ENCODE assay signal across 10 mouse cellular contexts in genomic region chr7:19267051-19267450, GRCm38 (mm10). TPM values are rescaled to one million over a fixed set of nuclear protein-coding genes. Genes with fewer than 3 reads are reported as not detected.
A peak's percentile ranks its signal among the peaks of the same experiment; 100 is the strongest.
DNase-seq lines count a peak whose midpoint lies in the region; ATAC-seq and TF ChIP-seq lines count a peak whose summit lies in the region.
"Had no signal": no experiment of that assay in that cellular context is flagged by ENCODE, and none has a peak within 500 bp of the region (broad histone marks: within the 10 kb centered on the region; RNA-seq: fewer than 3 reads in every experiment).

No protein-coding gene starts in this region.

- DNase-seq in gastrocnemius, adult 2 months: peak; percentile 54
- DNase-seq in gastrocnemius, postnatal 36 days: no peak
- peak; percentile 51 for DNase-seq in 3134 (ENCODE audit: extremely low read depth, insufficient read length, low spot score)
- DNase-seq in urinary bladder, adult 2 months (ENCODE audit: low spot score): no peak
- DNase-seq in left cerebral cortex, adult 18-20 months (ENCODE audit: low spot score in 2 of 2): no peak
- DNase-seq in ovary, adult 18-20 months (ENCODE audit: low spot score): no peak

- no peak overlapping the region for H3K4me2 ChIP-seq in lung, embryonic 16.5 days (ENCODE audit: low read depth, low read length)

- WGBS in lung, embryonic 16.5 days: 44% methylated on average over 10 of the region's 10 CpGs

- no peaks in the 10 kb centered on the region for H3K9me3 ChIP-seq in lung, embryonic 16.5 days (ENCODE audit: control insufficient read depth, low read length)

- no peak for TF ChIP-seq CTCF in gastrocnemius, adult 2 months (IDR thresholded peaks at IDR 0.05)

- no peaks in the 10 kb centered on the region for H3K27me3 ChIP-seq in lung, embryonic 16.5 days (ENCODE audit: control insufficient read depth, insufficient read depth, low read depth, low read length)

- peak overlapping the region; percentile 93 for H3K27ac ChIP-seq in gastrocnemius, adult 2 months
- peak overlapping the region; percentile 15 for H3K27ac ChIP-seq in lung, embryonic 16.5 days (ENCODE audit: low read length)

- intact Hi-C loops in gastrocnemius, adult 2 months (cut with DNase I): no loop called here
- intact Hi-C loops in gastrocnemius, postnatal 36 days (cut with DNase I): no loop called here

- H3K4me3 ChIP-seq in gastrocnemius, adult 2 months: peak overlapping the region; percentile 33; the same call in 1 of the 2 replicates
- H3K4me3 ChIP-seq in lung, embryonic 16.5 days (ENCODE audit: low read length): no peak overlapping the region

- peak overlapping the region; percentile 3; the same call in 1 of the 2 replicates for H3K9ac ChIP-seq in lung, embryonic 16.5 days (ENCODE audit: low read length)

- peaks cover 35% of the 10 kb centered on the region for H3K4me1 ChIP-seq in lung, embryonic 16.5 days (replicated peaks; ENCODE audit: control insufficient read depth, insufficient read depth, low read length)

- H3K36me3 ChIP-seq in lung, embryonic 16.5 days (ENCODE audit: control insufficient read depth, insufficient read depth, low read length): peaks cover 25% of the 10 kb centered on the region

- peak; percentile 36 for ATAC-seq in granulocyte monocyte progenitor cell, adult 5-6 weeks (replicated peaks; ENCODE audit: poor library complexity, severe bottlenecking)
- no peak for ATAC-seq in lung, embryonic 16.5 days (ENCODE audit: low read depth)

RNA-seq across cellular contexts. Expression of gene Vasp, which starts 4.6 kb away (rescaled TPM):
- 10 to 100 TPM; 13.6 to 17.3 TPM for total RNA-seq in gastrocnemius, adult 2 months (2021)
- total RNA-seq in gastrocnemius, postnatal 36 days (2021): 10 to 100 TPM; 15.9 to 20.6 TPM
- 60.7 and 70.5 TPM in 2 replicates for total RNA-seq in granulocyte monocyte progenitor cell, adult 5-6 weeks (2014; fragmentation: Nextera tagmentation)
- total RNA-seq in granulocyte monocyte progenitor cell, adult 5-6 weeks (2017): 52.8 and 63.3 TPM in 2 replicates
- 103 and 105 TPM in 2 replicates for polyA plus RNA-seq in lung, embryonic 16.5 days (2015; fragmentation: Nextera tagmentation; extraction: Ambion mirVana)
- 133 and 146 TPM in 2 replicates for polyA plus RNA-seq in urinary bladder, adult 2 months (2012; rRNA removed)
- 10 to 100 TPM; 13.6 to 15.1 TPM for total RNA-seq in left cerebral cortex, adult 18-20 months (2021)

RNA-seq across cellular contexts. Expression of gene Ppm1n, which starts 12.8 kb away (rescaled TPM):
- under 1 TPM in 1 of 2 experiments, not detected in 1; 0.74 TPM for total RNA-seq in gastrocnemius, adult 2 months (2021)
- total RNA-seq in gastrocnemius, postnatal 36 days (2021): under 1 TPM in 1 of 2 experiments, not detected in 1; 0.35 TPM
- total RNA-seq in granulocyte monocyte progenitor cell, adult 5-6 weeks (2014; fragmentation: Nextera tagmentation): not detected in 2 replicates
- not detected in 2 replicates for total RNA-seq in granulocyte monocyte progenitor cell, adult 5-6 weeks (2017)
- polyA plus RNA-seq in lung, embryonic 16.5 days (2015; fragmentation: Nextera tagmentation; extraction: Ambion mirVana): not detected in 2 replicates
- polyA plus RNA-seq in urinary bladder, adult 2 months (2012; rRNA removed): 0.04 and 0.29 TPM in 2 replicates
- not detected for total RNA-seq in left cerebral cortex, adult 18-20 months (2021)
- polyA plus RNA-seq: stomach, embryonic 14.5 days had no signal

RNA-seq across cellular contexts. Expression of gene Rtn2, which starts 15.4 kb away (rescaled TPM):
- total RNA-seq in gastrocnemius, adult 2 months (2021): 1,000 to 10,000 TPM in 1 of 2 experiments, 100 to 1,000 TPM in 1; 987 to 1,150 TPM
- 1,000 to 10,000 TPM in 1 of 2 experiments, 100 to 1,000 TPM in 1; 974 to 1,054 TPM for total RNA-seq in gastrocnemius, postnatal 36 days (2021)
- total RNA-seq in granulocyte monocyte progenitor cell, adult 5-6 weeks (2014; fragmentation: Nextera tagmentation): not detected in 2 replicates
- not detected in 2 replicates for total RNA-seq in granulocyte monocyte progenitor cell, adult 5-6 weeks (2017)
- 13.8 and 17.5 TPM in 2 replicates for polyA plus RNA-seq in lung, embryonic 16.5 days (2015; fragmentation: Nextera tagmentation; extraction: Ambion mirVana)
- polyA plus RNA-seq in urinary bladder, adult 2 months (2012; rRNA removed): 36.2 and 45.7 TPM in 2 replicates
- 100 to 1,000 TPM; 128 to 129 TPM for total RNA-seq in left cerebral cortex, adult 18-20 months (2021)

RNA-seq across cellular contexts. Expression of gene Opa3, which starts 38.9 kb away (rescaled TPM):
- total RNA-seq in gastrocnemius, adult 2 months (2021): 10 to 100 TPM; 41.9 to 52.4 TPM
- 10 to 100 TPM; 36.9 to 39.9 TPM for total RNA-seq in gastrocnemius, postnatal 36 days (2021)
- 20.7 and 35.1 TPM in 2 replicates for total RNA-seq in granulocyte monocyte progenitor cell, adult 5-6 weeks (2014; fragmentation: Nextera tagmentation)
- total RNA-seq in granulocyte monocyte progenitor cell, adult 5-6 weeks (2017): 14.6 and 18.3 TPM in 2 replicates
- polyA plus RNA-seq in lung, embryonic 16.5 days (2015; fragmentation: Nextera tagmentation; extraction: Ambion mirVana): 29.9 and 31.5 TPM in 2 replicates
- 18.1 and 19.4 TPM in 2 replicates for polyA plus RNA-seq in urinary bladder, adult 2 months (2012; rRNA removed)
- total RNA-seq in left cerebral cortex, adult 18-20 months (2021): 10 to 100 TPM; 47.3 to 47.6 TPM

RNA-seq across cellular contexts. Expression of gene Fosb, which starts 42.8 kb away (rescaled TPM):
- under 1 TPM; 0.22 to 0.59 TPM for total RNA-seq in gastrocnemius, adult 2 months (2021)
- total RNA-seq in gastrocnemius, postnatal 36 days (2021): under 1 TPM; 0.15 to 0.31 TPM
- 8.1 and 13.7 TPM in 2 replicates for total RNA-seq in granulocyte monocyte progenitor cell, adult 5-6 weeks (2014; fragmentation: Nextera tagmentation)
- total RNA-seq in granulocyte monocyte progenitor cell, adult 5-6 weeks (2017): 19.3 and 24.4 TPM in 2 replicates
- 0.20 and 0.31 TPM in 2 replicates for polyA plus RNA-seq in lung, embryonic 16.5 days (2015; fragmentation: Nextera tagmentation; extraction: Ambion mirVana)
- 1.5 and 2.6 TPM in 2 replicates for polyA plus RNA-seq in urinary bladder, adult 2 months (2012; rRNA removed)
- 10 to 100 TPM; 20.9 to 54.7 TPM for total RNA-seq in left cerebral cortex, adult 18-20 months (2021)
- polyA plus RNA-seq: neural tube, embryonic 14.5 days had no signal

Comparison
In these comparisons a context has a peak if more than half of its experiments do, and no peak if none do; other contexts are left out.
1. DNase-seq: peak in gastrocnemius, adult 2 months (single experiment) and 3134 (single experiment); none in gastrocnemius, postnatal 36 days (0 of 2), urinary bladder, adult 2 months (single experiment), left cerebral cortex, adult 18-20 months (0 of 2) and ovary, adult 18-20 months (single experiment).
2. RNA of gene Rtn2, which starts 15.4 kb away (total RNA-seq): 987 to 1,150 TPM in gastrocnemius, adult 2 months, 974 to 1,054 TPM in gastrocnemius, postnatal 36 days and 128 to 129 TPM in left cerebral cortex, adult 18-20 months; not detected in granulocyte monocyte progenitor cell, adult 5-6 weeks; every median in the first group is over 100 times any median in the second.